Mouse (Mus musculus) skeletal muscle tissue, adult 2 months (tissue): Measurements from ENCODE around the gene Gm21767.
"Not testable (repeated sequence)": the region's sequence is repeated elsewhere in the genome, so short reads cannot be mapped to it uniquely, and the experiment has no call there.

Source experiments
- DNase-seq: peaks from one replicate; pipeline ENCODE4 v3.0.0-alpha.2; 2012; ENCODE audit warnings: low read depth, low spot score

The Gm21767 gene

DNA sequence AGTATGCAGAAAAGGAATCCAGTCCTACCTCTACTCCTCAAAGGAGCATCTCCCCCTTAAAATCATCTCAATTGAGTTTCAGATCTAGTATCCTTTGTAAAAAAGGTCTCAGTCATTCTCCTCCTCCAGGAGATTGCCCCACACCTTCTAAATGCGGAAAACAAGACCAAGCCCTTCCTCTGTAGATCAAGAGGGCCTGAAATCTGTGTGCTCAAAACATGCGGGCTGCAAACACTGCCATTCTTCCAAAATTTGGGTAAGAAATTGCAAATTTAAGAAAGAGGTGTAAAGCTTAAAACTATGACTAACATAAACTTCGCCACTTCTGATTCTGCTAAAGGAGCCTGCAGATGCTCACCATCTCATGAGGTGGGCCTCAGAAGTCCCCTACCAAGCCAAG is at the start of gene Gm21767:
Gene Gm21767 (plus strand): TSS at position 301 of the 400 bp plus-strand sequence.
- DNase-seq, result not testable (repeated sequence)
